Mouse (Mus musculus) heart, adult 8-10 months (tissue): Measurements from ENCODE around the gene Rfc4. TPM values are rescaled to one million over a fixed set of nuclear protein-coding genes. Genes with fewer than 3 reads are reported as not detected.
A peak's percentile ranks its signal among the peaks of the same experiment; 100 is the strongest.

Experiments used
- DNase-seq: peaks from one replicate; pipeline ENCODE4 v3.0.0; 2022; ENCODE audit warnings: low spot score
- total RNA-seq, 4 experiments: library from RNA; stranded (reverse); gene quantifications; 2 replicates each; pipeline ENCODE4 v1.2.4; 2022

Gene Rfc4
- total RNA-seq, 4 experiments from 2014 or later = 6.7 to 11.0 (median 7.6) TPM

DNA sequence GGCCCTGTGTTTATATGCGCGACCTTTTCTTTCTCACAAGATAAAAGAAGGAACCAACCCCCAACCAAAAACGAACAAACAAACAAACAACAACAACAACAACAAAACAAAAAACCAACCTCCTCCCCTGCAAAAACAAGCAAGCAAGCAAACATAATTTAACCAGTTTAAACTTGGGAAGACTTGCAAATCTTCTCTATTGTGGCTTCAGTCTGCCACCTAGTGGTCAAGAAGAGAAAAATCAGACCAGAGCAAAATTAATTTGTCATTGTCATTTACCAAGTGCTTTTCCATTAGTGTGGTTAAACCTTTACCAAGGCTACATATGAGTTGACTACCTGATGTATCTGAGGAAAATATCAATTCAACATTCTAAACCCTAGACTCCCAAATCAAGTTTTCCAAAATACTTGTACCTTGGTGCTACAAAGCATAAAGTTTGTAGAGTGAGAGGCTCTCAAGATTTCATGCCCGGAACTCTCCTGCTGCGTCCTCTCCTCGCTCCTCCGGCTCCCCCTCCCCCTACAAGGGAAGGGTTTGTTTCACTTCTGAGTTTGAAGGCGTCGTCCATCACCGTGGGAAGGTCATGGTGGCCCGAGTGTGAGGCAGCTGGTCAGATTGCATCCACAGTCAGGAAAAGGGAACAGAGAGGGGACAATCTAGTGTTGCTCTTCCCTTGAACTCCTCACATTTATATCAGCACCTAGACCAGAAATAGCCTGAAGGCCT is 8.0 kb upstream of the Rfc4 start:
- peak; percentile 39 for DNase-seq

DNA sequence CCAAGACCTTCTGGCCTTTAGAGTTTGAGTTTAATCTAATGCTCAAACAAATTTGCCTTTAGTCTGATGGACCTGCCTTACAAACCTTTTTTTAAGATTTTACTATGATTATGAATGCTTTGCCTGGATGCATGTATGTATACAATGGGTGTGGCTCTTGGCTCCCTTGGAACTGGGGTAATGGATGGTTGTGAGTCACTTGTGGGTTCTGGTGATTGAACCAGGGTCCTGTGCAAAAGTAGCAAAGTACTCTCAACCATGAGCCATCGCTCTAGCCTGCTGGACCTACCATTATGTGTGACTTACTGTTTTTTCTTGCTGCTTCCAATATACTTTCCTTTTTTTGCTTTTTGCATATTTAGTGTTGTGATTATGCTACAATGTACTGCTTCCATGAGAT is 4.8 kb upstream of the Rfc4 start:
- no peak for DNase-seq

DNA sequence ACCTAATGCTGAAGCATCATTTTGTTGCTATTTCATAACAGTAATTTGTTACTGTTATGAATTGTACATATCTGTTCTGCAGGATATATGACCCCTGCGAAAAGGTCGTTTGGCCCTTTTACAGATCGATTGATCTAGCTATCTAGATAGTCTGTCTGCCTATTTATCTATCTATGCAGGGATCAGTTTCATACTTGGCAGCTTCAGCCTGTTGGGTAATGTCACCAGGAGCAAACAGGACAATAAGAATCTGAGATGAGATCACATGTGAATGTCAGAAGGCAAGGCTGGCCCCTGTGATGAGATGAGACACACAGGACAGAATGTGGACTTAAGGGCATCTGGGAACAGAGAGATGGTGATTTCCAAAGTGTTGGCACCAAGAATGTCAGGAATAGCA is 2.8 kb upstream of the Rfc4 start:
- DNase-seq = no peak

DNA sequence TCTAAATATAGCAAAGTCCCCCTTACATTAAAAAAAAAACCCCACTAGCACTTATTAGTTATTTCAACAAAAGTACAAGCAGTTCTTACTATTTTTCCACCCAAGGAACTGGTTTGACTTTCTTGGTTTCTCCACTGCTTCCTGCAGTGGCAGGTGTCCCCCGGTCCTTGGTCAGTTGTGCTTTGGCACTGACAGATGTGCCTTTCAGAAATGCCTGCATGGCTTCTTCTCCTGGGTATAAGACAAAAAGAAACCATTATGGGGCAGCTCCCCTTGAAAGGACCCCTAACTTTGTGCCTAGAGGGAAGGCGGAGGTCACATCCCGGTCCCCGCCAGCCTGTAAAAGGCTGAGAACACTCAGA is 245 bp downstream of the Rfc4 start:
- DNase-seq = no peak

GRCm38 (mm10) chr16:23124398-23124797 is 3.1 kb downstream of the Rfc4 start:
- no peak for DNase-seq

DNA sequence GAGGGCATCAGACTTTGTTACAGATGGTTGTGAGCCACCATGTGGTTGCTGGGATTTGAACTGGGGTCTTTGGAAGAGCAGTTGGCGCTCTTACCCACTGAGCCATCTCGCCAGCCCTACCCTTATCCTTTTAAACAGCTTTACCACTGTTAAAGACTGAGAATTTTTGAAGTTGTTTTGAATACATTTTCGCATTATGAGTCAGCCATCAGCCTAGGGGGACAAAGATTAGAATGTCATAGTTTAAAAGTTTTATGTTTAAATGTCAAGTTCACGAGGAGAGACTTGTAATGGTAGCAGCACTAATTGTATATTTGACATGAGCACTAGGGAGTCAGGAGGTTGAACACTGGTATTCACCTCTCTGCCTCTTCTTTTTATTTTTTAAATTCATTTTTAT is 4.4 kb downstream of the Rfc4 start:
- no peak for DNase-seq

DNA sequence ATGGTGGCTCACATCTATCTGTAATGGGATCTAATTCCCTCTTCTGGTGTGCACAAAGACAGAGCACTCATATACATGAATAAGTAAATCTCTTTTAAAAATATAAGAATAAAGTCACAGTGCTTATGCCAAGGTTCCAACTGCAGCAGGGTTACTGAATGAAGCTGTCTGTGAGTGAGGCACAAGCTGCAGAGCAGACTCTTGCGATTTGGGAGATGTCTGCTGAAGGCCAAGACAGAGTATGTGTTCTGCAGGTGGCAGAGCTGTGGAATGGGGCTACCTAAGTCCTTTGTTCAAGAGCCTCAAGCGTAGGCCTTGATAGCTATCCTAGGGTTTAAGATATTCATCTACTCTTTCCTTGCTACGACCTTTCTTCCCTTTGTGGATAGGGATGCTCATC is 5.1 kb downstream of the Rfc4 start:
- DNase-seq = no peak

- no peak for DNase-seq
Observed at GRCm38 (mm10) chr16:23117173-23117572, 10.4 kb downstream of the Rfc4 start.

DNA sequence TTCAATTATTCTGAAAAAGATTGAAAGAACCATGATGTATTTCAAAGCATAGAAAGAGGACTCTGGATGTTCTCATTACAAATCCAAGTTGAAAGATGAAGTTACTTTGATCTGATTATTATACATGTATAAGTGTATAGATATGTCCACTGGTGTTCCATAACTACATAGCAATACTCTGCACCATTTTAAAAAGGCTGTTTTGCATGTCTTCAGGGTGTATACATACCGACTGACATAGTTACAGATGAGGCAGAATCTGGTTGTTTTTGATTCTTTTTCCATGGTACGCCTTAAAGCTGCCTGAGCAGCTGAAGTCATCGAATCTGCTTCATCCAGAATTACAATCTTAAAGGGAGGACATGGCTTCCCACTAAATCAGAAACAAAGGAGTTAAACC is 12.1 kb downstream of the Rfc4 start:
- no peak for DNase-seq

GRCm38 (mm10) chr16:23114339-23115171 is 13.0 kb downstream of the Rfc4 start:
- no peak for DNase-seq

DNA sequence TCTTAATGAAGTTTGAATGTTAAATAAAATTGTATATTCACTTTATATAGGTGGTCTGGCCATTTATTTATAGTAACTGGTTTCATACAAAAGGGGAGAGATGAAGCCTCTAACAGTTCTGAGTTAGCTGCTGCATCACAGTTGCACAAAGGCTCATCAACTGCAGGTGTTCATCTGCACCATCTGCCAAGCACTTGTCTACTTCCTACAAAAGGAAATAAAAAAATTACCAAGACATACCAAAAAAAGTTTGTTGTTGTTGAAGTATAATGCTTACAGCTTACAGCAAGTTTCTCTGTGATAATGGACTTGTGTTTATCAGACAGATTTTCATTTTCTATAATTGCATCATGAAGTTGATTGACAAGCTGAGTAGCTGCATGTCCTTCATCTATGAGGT is 13.6 kb downstream of the Rfc4 start:
- no peak for DNase-seq

DNA sequence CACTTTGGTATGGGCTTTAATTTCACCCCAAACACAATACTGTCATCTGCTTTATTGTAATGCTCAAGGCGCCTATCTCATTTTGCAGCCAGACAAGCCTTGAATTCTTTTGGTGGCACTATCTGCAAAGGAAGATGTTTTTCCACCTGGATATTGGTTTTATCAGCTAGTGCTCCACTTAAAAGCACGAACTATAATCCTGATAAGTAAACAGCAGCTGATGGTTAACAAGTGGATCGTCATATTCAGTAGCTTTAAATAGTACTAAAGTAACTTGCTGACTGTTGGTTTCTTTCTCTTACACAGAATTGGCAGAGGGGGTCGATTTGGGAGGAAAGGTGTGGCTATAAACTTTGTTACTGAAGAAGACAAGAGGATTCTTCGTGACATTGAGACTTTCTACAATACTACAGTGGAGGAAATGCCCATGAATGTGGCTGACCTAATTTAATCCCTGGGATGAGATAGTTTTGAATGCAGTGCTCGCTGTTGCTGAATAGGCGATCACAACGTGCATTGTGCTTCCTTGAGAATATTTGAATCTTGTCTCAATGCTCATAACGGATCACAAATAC is 14.6 kb downstream of the Rfc4 start:
- no peak for DNase-seq

DNA sequence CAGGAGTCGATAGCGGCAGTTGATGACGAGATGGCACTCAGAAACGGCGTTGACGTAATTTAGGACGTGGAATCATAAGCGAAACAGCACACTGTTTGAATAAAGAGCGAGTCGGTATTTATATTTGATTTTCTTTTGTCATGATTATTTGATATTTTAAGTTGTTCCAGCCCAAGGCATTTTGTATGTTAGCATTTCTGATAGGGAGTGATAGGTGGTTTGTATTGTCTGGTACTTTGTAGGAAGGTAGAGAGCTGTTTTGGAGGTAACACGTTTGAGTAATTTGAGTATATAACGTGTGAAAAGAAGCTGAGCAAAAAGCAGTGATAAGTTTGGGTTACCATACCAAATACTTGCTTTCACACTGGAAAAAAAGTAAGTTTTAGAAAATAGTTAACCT is 15.2 kb downstream of the Rfc4 start:
- DNase-seq = no peak

DNA sequence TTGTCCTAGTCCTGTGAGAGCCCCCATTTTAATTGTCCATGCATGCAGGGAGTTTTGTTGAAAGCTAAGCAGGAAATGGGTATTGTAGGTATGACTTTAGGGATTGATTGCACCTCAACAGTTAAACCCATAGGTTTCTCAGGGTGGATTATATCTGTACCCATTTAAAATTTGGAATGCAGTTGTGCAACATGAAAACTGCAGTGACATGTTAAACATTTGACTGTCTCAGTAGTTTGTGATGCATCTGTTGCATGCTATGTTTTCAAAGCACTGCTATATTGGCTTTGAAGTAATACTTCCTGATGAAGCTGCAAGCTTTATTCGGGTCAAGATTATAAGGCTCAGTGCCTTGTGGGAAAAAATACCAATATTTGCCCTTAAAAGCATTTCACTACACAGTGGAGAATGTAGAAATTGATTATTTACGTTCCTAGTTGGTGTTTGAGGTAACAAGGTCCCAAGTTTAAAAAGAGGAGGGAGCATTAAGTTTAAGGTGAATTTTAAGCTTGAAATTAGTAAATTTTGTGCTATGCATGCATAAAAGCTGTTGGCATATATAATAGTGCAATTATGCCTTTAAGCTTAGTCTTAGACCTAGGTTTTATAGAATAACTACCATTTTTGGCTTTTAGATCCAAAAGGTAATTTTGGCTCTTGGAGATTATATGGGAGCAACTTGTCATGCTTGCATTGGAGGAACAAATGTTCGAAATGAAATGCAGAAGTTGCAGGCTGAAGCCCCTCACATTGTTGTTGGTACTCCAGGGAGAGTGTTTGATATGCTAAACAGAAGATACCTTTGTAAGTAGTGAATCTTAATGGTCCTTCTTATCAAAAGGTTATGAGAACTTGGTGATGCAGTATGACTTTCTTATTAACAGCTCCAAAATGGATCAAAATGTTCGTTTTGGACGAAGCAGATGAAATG is 17.9 kb downstream of the Rfc4 start:
- DNase-seq = no peak

DNA sequence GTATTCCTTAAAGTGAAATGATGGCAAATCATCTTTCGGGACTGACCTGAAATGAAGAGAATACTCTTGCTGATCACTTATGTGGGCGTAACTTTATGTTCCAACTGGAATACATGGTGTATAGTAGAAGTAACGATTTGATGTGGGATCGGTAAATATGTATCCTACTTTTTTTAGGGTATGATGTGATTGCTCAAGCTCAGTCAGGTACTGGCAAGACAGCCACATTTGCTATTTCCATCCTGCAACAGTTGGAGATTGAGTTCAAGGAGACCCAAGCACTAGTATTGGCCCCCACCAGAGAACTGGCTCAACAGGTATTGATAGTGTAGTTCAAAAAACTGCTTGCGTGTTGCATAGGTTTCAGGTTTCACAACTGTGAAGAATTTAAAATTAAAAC is 18.6 kb downstream of the Rfc4 start:
- DNase-seq = no peak

DNA sequence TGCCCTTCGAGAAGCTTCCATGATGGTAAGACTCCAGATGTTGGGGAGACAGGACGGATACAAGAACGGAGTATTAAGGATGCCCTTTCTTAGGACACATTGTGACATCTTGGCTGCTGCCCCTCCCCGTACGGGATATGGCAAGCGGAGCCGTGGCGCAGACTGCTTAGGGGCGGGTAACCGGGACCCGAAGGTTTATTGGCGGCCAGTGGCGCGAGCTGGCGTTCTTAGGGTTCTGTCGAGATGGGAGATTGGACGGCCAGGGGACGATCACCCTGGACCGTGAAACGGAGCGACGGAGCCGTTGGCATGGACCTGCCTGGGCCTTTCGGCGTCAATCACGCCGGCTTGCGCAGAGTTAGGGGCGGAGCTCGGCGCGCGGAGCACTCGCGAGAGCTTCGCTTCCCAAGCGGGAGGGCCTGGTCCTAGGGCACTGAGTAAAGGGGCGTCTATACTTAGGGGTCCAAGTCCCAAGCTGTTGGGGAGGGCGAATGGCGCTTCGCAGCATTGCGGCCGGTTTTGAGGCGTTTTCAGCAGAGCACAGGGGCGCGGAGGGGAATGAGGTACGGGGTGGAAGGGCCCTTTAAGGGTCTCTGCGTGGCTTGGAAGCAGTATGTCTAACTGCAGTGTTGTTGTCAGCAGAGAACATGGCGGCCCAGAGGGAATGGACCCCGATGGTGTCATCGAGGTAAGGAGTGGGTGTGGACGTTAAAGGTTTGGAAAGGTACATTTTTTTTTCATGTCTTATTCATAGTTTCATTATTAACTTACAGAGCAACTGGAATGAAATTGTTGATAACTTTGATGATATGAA is 19.4 kb downstream of the Rfc4 start:
- peak; percentile 79 for DNase-seq

- peak; percentile 89 for DNase-seq
Observed at GRCm38 (mm10) chr16:23107231-23107942, 20.1 kb downstream of the Rfc4 start, which contains the start of gene Eif4a2. TSS of gene Eif4a2 (plus strand) at chr16:23107444.

DNA sequence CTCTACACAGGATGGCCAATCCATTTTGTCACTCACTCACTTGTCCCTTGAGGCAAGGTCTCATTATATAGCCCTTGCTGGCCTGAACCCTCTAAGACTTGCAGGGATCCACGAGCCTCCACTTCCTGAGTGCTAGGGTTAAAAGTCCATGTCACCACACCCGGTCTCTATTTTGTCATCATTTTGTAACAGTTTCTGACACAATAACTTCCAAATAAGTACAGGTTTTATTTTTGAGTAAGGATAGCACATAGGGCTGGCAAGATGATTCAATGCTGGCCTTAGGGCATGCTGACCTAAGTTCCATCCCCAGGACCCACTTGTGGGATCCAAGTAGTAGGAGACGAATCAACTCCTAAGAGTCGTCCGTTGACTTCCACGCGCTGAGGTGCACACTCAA is 21.4 kb downstream of the Rfc4 start:
- DNase-seq = no peak

DNA sequence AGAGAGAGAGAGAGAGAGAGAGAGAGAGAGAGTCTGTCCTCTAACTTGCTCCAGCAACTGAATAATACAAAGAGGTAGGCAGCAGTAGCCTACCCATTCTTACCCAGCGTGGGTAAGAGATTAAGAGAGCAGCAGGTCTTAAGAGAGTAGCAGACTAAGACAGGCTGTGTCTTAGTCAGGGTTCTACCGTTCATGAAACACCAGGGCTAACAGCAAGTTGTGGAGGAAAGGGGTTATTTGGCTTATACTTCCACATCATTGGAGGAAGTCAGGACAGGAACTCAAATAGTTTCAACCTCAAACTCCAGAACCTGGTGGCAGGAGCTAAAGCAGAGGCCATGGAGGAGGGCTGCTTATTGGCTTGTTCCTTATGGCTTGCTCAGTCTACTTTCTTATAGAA is 23.7 kb downstream of the Rfc4 start:
- DNase-seq = no peak

GRCm38 (mm10) chr16:23103038-23103745 is 24.3 kb downstream of the Rfc4 start:
- no peak for DNase-seq
